Comparison of ENCODE assay signal across 8 mouse cellular contexts in the genomic region with DNA sequence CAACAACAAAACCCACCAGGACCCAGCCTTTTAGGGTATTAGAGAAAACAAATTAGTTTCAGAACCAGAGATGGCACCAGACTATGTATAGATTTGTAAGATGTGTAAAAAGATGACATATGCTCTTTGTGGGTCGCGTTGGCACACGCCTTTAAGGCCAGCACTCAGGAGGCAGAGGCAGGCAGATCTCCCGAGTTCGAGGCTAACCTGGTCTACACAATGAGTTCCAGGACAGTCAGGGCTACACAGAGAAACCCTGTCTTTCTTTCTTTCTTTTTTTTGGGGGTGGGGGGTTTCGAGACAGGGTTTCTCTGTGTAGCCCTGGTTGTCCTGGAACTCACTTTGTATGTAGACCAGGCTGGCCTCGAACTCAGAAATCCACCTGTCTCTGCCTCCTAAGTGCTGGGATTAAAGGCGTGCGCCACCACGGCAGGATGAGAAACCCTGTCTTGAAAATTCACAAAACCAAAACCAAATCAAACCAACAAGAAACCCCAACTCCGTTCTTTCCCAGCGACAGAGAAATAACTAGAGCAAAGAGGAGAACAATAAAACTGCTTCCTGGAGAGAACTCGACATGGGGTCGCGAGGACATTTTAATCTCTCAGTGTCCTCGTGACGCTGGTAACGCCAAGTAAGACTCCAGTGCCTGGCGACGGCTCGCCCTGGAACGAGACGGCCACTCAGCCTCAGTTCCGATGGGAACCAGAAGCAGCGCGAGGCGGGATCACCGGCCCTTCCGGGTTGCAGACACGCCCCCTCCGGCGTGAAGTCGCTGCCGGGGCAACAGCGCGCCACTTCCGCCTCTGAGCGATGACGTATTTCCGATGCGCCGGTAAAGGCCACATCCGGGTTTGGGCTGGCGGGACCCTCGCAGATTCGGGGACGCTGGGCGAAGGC. TPM values are rescaled to one million over a fixed set of nuclear protein-coding genes. Genes with fewer than 3 reads are reported as not detected.
DNase-seq lines count a peak whose midpoint lies in the region; ATAC-seq lines count a peak whose summit lies in the region.

A gene (plus strand): TSS at position 813 of the 900 bp plus-strand sequence.

- H3K36me3 ChIP-seq in heart, embryonic 10.5 days: peaks cover 30% of the 10 kb centered on the region
- H3K36me3 ChIP-seq in kidney, embryonic 15.5 days: peaks cover 33% of the 10 kb centered on the region

- peak; percentile 98 for ATAC-seq in erythroblast, adult 5-6 weeks (replicated peaks; ENCODE audit: low FRiP score, poor library complexity, severe bottlenecking)
- peak; percentile 81 for ATAC-seq in kidney, embryonic 15.5 days (replicated peaks; ENCODE audit: low FRiP score)
- peak; percentile 75 for ATAC-seq in monocyte, adult 5-6 weeks (replicated peaks; ENCODE audit: insufficient number of reproducible peaks, low FRiP score, low TSS enrichment, poor library complexity, severe bottlenecking)

- no peaks in the 10 kb centered on the region for H3K9me3 ChIP-seq in heart, embryonic 10.5 days
- H3K9me3 ChIP-seq in kidney, embryonic 15.5 days (replicated peaks): no peaks in the 10 kb centered on the region

- H3K27ac ChIP-seq in heart, embryonic 10.5 days: peak within 1 kb of the TSS; percentile 87
- peak within 1 kb of the TSS; percentile 95 for H3K27ac ChIP-seq in kidney, embryonic 15.5 days

- peaks cover 24% of the 10 kb centered on the region for H3K4me1 ChIP-seq in heart, embryonic 10.5 days
- H3K4me1 ChIP-seq in kidney, embryonic 15.5 days: peaks cover 31% of the 10 kb centered on the region

- peak; percentile 94 to 96 for DNase-seq in B cell, adult 2 months
- peak; percentile 98 for DNase-seq in brain, adult 2 months (ENCODE audit: low read depth, low spot score)
- DNase-seq in heart, embryonic 10.5 days (ENCODE audit: low spot score): peak; percentile 96
- peak; percentile 92 for DNase-seq in liver
- DNase-seq in spleen, postnatal 4 days (ENCODE audit: low spot score in 2 of 2): peak; percentile 90 to 95

- H3K9ac ChIP-seq in kidney, embryonic 15.5 days: peak within 1 kb of the TSS; percentile 86

- H3K4me3 ChIP-seq in heart, embryonic 10.5 days: peak within 1 kb of the TSS; percentile 99
- peak within 1 kb of the TSS; percentile 99 for H3K4me3 ChIP-seq in kidney, embryonic 15.5 days (replicated peaks)

- H3K27me3 ChIP-seq in heart, embryonic 10.5 days (ENCODE audit: insufficient read depth, poor library complexity, severe bottlenecking): no peaks in the 10 kb centered on the region
- no peaks in the 10 kb centered on the region for H3K27me3 ChIP-seq in kidney, embryonic 15.5 days

- peak within 1 kb of the TSS; percentile 79 for H3K4me2 ChIP-seq in kidney, embryonic 15.5 days

- WGBS in heart, embryonic 10.5 days: 7% methylated on average over 48 of the region's 48 CpGs
- WGBS in kidney, embryonic 15.5 days: 7% methylated on average over 48 of the region's 48 CpGs

RNA-seq across cellular contexts. Expression of the gene that starts here (rescaled TPM):
- 3.5 and 4.6 TPM in 2 replicates for total RNA-seq in erythroblast, adult 5-6 weeks (2015; ENCODE audit: low replicate concordance)
- total RNA-seq in erythroblast, adult 5-6 weeks (2017; ENCODE audit: low replicate concordance): 3.9 and 11.2 TPM in 2 replicates
- polyA plus RNA-seq in heart, embryonic 10.5 days (2016; fragmentation: Nextera tagmentation; extraction: Ambion mirVana): 26.4 and 26.9 TPM in 2 replicates
- 30.5 and 33.8 TPM in 2 replicates for polyA plus RNA-seq in kidney, embryonic 15.5 days (2015; fragmentation: Nextera tagmentation; extraction: Ambion mirVana)
- total RNA-seq in monocyte, adult 5-6 weeks (2017): 30.1 to 62.0 TPM (median 39.9 TPM) in 3 replicates

Comparison
In these comparisons a context has a peak if more than half of its experiments do, and no peak if none do; other contexts are left out.
1. Peak in every context shown above with its lines: DNase-seq, ATAC-seq, H3K4me3 ChIP-seq and H3K27ac ChIP-seq.